Mouse (Mus musculus): ENCODE results near the gene Tmem45a. TPM values are rescaled to one million over a fixed set of nuclear protein-coding genes. Genes with fewer than 3 reads are reported as not detected.

Gene Tmem45a
- total RNA-seq, 2 experiments from 2014 or later: 0.34 TPM; not detected in 1

DNA sequence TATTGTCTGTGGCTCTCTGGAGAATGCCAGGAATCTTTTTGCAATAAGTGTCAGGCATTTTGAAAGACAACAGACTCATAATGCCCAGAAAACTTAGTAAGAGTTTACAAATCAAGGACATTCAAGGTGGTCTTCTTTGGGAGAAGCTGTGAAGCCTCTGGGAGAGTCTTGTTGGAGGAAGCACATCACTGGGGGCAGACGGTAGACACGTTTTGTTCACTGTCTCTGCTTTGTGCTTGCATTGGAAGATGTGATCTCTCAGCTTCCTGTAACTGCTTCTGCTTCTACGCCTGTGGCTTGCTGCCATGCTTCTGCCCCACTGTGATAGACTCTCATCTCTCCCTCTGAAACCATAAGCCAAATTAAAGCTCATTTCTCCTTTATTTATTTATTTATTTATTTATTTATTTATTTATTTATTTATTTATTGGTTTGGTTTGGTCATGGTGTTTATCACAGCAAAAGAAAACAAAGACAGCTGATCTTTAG, 86.4 kb downstream of the Tmem45a start:
- ATAC-seq (replicated peaks; ENCODE audit: low FRiP score, poor library complexity, severe bottlenecking): no peak

DNA sequence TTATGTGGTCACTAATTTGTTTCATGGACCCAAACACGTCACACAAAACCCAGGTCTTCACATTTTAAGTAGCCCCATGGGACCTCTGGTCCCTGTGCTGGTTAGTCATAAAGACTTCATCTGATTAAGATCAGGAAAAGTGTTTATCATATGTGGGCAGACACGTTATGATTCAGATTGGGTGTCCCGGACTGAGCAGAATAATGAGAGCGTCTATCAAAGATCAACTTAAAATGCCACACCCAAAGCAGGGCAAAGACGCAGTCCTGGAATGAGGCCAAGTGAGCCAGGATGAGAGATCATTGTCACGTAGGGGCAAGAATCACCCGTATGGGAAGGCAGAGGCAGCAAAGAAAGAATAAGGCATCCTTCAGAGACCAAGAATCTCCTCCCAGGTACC, 87.1 kb downstream of the Tmem45a start:
- ATAC-seq (replicated peaks; ENCODE audit: low FRiP score, poor library complexity, severe bottlenecking): no peak

DNA sequence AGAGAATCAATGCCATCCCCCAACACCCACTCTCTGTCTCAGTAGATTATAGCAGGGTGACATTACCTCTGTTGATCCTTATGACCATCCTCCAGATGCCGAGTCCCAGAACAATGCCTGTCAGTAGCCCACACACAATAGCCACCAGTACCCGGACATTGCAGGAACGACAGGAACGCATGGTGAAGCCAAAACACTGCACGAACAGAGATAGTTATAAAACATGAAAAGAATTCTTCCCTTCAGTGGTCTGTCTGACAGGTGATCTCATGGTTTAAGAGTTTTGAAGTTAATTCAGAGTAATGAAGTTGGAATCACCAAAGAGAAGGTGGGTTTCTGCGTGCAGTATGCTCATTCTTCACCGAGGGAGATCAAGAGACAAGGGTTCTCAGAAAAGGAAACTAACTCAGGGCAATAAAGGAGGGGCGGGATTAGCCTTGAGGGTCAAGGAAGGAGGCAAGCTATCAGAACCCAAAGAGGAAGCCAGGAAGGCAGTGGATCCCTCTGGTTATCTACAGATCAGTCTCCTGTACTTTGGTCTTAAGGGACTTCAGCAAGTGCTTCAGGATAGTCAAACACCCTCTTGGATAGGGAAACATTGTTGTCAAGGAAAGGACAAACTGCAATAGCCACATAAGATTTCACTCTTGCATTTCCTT, 90.4 kb downstream of the Tmem45a start, which contains the start of gene Adgrg7:
TSS of gene Adgrg7 (minus strand) at position 375 of the 659 bp plus-strand sequence.
- no peak for ATAC-seq (replicated peaks; ENCODE audit: low FRiP score, poor library complexity, severe bottlenecking)

DNA sequence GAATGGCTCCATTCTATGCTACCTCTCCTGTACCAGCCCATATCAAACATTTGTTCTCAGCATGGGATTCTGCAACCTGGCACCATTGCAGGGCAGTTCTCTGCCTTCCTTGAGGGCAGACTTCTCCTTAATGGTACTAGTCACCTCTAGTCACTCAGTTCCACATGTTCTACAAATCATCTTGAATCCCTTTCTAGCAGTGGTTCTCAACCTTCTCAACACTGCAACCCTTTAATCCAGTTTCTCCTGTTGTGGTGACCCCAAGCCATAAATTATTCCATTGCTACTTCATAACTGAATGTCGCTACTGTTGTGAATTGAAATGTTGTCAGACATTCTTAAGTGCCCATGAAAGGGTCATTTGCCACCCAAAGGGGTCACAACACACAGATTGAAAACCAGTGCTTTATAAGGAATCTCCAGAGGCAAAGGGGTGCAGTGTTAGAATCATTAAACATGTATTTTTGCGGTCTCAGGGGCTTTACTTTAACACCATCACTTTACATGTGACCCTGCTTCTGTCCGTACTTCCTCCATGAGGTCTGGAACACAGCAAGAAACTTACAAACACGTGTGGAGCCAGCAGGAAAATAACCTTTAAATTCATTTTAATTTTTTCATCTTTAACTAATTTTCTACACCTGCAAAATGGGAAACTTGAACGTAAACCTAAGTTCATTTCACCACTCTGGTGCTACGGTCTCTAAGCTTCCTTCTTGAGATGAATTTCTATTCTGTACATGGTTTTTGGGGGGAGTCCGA, 91.4 kb downstream of the Tmem45a start:
- ATAC-seq (replicated peaks; ENCODE audit: low FRiP score, poor library complexity, severe bottlenecking): no peak

DNA sequence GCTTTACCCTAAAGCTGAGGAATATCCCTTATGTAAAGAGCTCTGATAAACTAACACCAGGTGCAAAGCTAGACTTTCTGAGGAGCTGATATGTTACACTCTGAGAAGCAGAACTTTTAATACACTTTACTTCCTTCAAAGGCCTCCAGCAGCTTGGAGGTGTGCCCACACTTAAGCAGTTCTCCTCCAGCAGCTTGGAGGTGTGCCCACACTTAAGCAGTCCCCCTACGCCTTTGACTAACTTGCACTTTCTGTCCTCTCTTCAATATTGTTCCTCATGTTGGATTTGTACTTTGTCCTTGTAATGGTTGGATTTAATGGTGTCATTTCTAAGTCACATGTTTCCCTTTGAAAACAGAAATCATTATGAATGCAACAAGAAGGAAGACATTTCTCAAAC, 92.2 kb downstream of the Tmem45a start:
- no peak for ATAC-seq (replicated peaks; ENCODE audit: low FRiP score, poor library complexity, severe bottlenecking)

DNA sequence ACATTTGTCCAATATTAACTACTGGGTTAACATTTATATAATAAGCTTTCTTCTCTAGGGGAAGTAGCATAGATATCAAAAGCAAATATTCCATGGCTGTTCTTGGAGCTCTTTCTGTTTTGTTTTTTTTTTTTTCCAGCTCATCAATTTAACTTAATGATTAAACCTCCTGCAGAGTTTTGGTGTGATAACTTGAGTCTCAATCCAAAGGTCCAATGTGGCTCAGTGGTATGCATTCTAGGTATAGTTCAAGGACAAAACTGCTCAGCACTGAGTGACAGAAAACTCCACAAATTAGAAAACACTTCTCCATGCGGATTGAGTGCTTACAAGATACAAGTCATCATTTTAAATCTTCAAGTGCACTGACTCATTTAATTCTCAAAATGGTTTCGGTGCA, 100.0 kb downstream of the Tmem45a start:
- no peak for ATAC-seq (replicated peaks; ENCODE audit: low FRiP score, poor library complexity, severe bottlenecking)

DNA sequence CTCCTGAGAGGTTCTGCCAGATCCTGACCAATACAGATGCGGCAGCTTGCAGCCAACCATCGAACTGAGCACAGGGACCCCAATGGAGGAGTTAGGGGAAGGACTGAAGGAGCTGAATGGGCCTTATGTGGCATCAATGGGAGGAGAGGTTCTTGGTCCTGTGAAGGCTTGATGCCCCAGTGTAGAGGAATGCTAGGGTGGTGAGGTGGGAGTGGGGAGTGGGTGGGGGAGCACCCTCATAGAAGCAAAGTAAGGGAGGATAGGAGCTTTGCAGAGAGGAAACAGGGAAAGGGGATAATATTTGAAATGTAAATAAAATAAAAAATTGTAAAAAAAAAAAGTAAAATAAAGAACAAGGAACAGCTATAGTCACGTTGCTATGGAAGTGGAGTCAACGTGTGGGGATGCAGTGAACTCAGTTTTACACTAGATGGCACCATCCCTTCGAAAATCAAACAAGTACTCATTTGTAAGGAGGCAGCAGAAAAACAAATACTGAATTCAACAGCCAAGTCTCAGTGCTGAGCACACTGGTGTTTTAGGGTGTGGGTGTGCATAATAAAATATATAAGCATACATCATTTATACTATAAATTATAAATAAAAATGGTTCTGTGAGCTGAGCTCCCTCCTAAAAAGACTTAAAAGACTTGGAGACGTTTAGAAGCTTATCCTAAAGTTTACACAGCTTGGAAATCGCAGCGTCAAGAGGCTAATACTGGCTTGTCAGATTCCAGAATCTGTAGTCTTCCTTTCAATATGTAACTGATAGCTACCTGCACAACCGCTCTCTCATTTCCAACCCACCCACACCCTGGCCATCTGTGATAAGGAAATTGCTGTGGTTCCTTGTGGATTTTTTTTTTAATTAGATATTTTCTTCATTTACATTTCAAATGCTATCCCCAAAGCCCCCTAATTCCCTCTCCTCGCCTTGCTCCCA, 114.5 kb downstream of the Tmem45a start:
- no peak; the same call in 1 of the 2 replicates for ATAC-seq (replicated peaks; ENCODE audit: low FRiP score, poor library complexity, severe bottlenecking)

Other genes starting within 250 kb of the Tmem45a start
- 51.0 and 67.8 TPM in 2 replicates for gene Tfg, start 168.7 kb downstream of the Tmem45a start, total RNA-seq (2015; ENCODE audit: low replicate concordance)
- gene Tfg, start 168.7 kb downstream of the Tmem45a start, total RNA-seq (2017; ENCODE audit: low replicate concordance): 21.9 and 39.2 TPM in 2 replicates
- 4.2 and 6.9 TPM in 2 replicates for gene Adgrg7, start 90.3 kb downstream of the Tmem45a start, total RNA-seq (2015; ENCODE audit: low replicate concordance)
- 0.70 and 2.6 TPM in 2 replicates for gene Adgrg7, start 90.3 kb downstream of the Tmem45a start, total RNA-seq (2017; ENCODE audit: low replicate concordance)
- gene Lnp1, start 41.9 kb upstream of the Tmem45a start, total RNA-seq (2015; ENCODE audit: low replicate concordance): not detected in 2 replicates
- gene Lnp1, start 41.9 kb upstream of the Tmem45a start, total RNA-seq (2017; ENCODE audit: low replicate concordance): not detected in 2 replicates
- gene Tmem45a2, start 185.2 kb upstream of the Tmem45a start, total RNA-seq (2015; ENCODE audit: low replicate concordance): 0.63 and 2.9 TPM in 2 replicates
- 3.2 TPM in 1 of 2 replicates, not detected in the other for gene Tmem45a2, start 185.2 kb upstream of the Tmem45a start, total RNA-seq (2017; ENCODE audit: low replicate concordance)
- gene Tomm70a, start 235.5 kb upstream of the Tmem45a start, total RNA-seq (2015; ENCODE audit: low replicate concordance): 19.4 and 26.3 TPM in 2 replicates
- 13.0 and 15.6 TPM in 2 replicates for gene Tomm70a, start 235.5 kb upstream of the Tmem45a start, total RNA-seq (2017; ENCODE audit: low replicate concordance)

Data from erythroblast, adult 5-6 weeks (primary cell).